Mouse (Mus musculus) stomach, postnatal 0 days (tissue): ENCODE results near the gene Rom1.

Source experiments
- CTCF ChIP-seq: IDR thresholded peaks from 2 replicates; pipeline ENCODE4 v1.5.1; 2016; ENCODE audit warnings: antibody characterized with exemption, low read depth, mild to moderate bottlenecking, moderate library complexity
- EP300 ChIP-seq: optimal IDR thresholded peaks from 2 replicates; pipeline ENCODE3; 2016; ENCODE audit warnings: antibody characterized with exemption

- TF ChIP-seq CTCF, result peak; percentile 25; the same call in 1 of the 2 replicates
- TF ChIP-seq EP300, result no peak
Observed at GRCm38 (mm10) chr19:8953135-8954039, 24.2 kb upstream of the Rom1 start, which contains the start of gene Tut1.
